Mouse (Mus musculus) liver, postnatal 0 days (tissue): Measurements from ENCODE around the gene Dhps.

Source experiments
- CTCF ChIP-seq: sonication (generic); IDR thresholded peaks from 2 replicates; pipeline ENCODE4 v1.5.1; 2016; ENCODE audit warnings: antibody characterized with exemption, low read depth
- EP300 ChIP-seq: IDR thresholded peaks from 2 replicates; pipeline ENCODE4 v1.6.1; 2016; ENCODE audit warnings: antibody characterized with exemption, low read depth, mild to moderate bottlenecking

- no peak for TF ChIP-seq CTCF
- no peak for TF ChIP-seq EP300
Measured at GRCm38 (mm10) chr8:85091526-85092090, 20.1 kb downstream of the Dhps start.
